Mouse (Mus musculus) megakaryocyte, embryonic 14.5 days (primary cell): ENCODE measurements at regions not wholly inside any gene's neighbourhood (a gene's known extent, or its start where the extent isn't known, plus 50 kb on each side); places are given as distances from the start of the nearest gene placed in this dataset.

Experiments used
- H3K27me3 ChIP-seq: replicated peaks from 2 replicates; pipeline ENCODE3; 2012; ENCODE audit warnings: inconsistent platforms
- H3K36me3 ChIP-seq: replicated peaks from 2 replicates; pipeline ENCODE3; 2012; ENCODE audit warnings: low read length, inconsistent platforms, mixed read lengths
- H3K4me1 ChIP-seq: 2 replicates; pipeline ENCODE4 v1.6.1; 2012; ENCODE audit warnings: inconsistent platforms
- H3K4me3 ChIP-seq: replicated peaks from 2 replicates; pipeline ENCODE3; 2012; ENCODE audit warnings: moderate library complexity, mild to moderate bottlenecking, inconsistent platforms
- H3K9me3 ChIP-seq: 2 replicates; pipeline ENCODE4 v1.6.1; 2012; ENCODE audit warnings: inconsistent platforms
- FLI1 ChIP-seq: IDR thresholded peaks from 2 replicates; pipeline ENCODE4 v1.6.1; 2012; ENCODE audit warnings: low read length, inconsistent platforms, mixed read lengths
- GATA1 ChIP-seq: IDR thresholded peaks from 3 replicates; pipeline ENCODE4 v1.6.1; 2012; ENCODE audit warnings: mixed read lengths, low read length, inconsistent platforms, borderline replicate concordance

DNA sequence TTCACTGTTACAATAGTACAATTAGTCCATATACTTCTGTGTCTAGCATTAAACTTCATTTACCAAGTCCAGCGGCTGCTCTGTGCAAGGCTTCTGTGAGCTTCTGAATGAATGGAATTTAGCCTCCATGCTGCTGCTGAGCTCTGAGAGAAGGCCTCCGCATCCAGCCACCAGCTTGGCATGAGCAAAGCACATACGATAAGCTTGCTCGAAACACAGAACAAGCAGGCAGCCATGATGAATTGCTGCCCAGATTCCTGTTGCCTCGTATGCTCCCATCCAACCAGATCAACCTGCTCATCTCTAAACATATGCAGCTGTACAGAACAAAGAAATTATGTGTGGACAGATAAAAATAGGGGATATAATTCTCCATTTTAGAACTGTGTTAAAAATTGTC, 140.4 kb upstream of the Tll1 start:
- TF ChIP-seq FLI1, result no peak
- no peak for TF ChIP-seq GATA1
- Histone ChIP-seq H3K36me3 (no peaks in the 10 kb centered on the region), H3K27me3 (no peaks in the 10 kb centered on the region), H3K4me1 (peaks cover 16% of the 10 kb centered on the region), H3K9me3 (no peaks in the 10 kb centered on the region), H3K4me3 (no peak overlapping the region)

DNA sequence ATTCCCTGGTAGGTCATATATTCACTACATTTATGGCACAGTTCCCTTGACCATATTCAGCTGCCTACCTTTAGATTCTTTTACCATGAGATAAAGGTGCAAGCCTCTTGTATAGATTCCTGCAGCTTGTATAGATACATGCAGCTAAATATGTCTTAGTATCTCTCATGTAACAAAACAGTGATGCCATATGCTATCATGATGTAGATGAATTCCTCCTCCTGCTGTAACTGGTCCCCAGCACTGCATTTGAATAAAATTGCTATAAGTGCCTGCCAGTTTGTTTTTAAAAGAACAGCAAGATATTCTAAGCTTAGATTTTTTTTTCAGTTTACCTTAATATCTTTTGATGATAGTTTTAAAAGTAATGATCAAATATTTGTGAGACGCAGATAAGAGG, 138.9 kb upstream of the Tll1 start:
- H3K27me3 ChIP-seq, result no peaks in the 10 kb centered on the region
- H3K9me3 ChIP-seq, result no peaks in the 10 kb centered on the region
- no peaks in the 10 kb centered on the region for H3K36me3 ChIP-seq
- no peak overlapping the region for H3K4me3 ChIP-seq
- H3K4me1 ChIP-seq, result peaks cover 16% of the 10 kb centered on the region
- TF ChIP-seq GATA1 (no peak), FLI1 (no peak)

DNA sequence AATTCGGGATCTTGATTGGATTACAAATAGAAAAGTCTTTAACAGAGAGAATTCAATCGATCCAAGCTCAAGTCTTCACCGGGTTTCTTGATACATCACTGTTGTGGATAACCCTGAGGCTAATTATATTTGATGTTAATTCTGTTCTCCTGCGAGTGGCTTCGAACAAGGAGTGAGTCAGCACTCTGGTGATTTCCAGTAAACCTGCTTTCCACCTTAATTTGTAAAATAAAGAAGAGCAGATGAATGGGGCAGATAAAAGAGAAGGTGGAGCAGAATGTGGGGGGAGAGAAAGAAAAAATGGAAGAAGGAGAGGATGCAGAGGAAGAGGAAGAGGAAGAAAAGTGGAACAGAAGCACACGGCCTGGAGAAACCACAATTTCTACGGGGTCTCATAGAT, 137.5 kb upstream of the Tll1 start:
- Histone ChIP-seq H3K9me3 (no peaks in the 10 kb centered on the region), H3K4me1 (peaks cover 9% of the 10 kb centered on the region), H3K4me3 (no peak overlapping the region), H3K36me3 (no peaks in the 10 kb centered on the region), H3K27me3 (no peaks in the 10 kb centered on the region)
- TF ChIP-seq FLI1, result no peak
- TF ChIP-seq GATA1, result no peak

DNA sequence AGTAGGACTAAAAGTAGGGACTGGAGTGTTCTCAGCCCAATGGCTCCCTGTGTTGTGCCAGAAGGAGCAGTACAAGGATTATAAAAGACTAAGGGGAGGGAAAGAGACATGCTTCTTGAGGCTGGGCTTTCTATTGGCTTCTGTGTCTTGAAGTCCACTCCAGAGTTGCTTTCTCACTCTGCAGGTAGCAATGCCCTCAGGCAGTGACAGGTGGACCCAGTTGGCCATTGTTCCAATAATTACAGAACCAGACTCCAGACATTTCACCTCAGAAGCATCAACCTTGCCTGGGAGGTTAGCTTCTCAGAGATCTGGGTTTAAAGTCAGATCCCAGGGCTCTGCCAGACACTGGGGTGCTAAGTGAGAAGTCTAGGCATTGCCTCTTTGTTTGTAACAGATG, 136.3 kb upstream of the Tll1 start:
- Histone ChIP-seq H3K4me3 (no peak overlapping the region), H3K4me1 (peaks cover 6% of the 10 kb centered on the region), H3K9me3 (no peaks in the 10 kb centered on the region), H3K27me3 (no peaks in the 10 kb centered on the region), H3K36me3 (no peaks in the 10 kb centered on the region)
- TF ChIP-seq GATA1, result no peak

DNA sequence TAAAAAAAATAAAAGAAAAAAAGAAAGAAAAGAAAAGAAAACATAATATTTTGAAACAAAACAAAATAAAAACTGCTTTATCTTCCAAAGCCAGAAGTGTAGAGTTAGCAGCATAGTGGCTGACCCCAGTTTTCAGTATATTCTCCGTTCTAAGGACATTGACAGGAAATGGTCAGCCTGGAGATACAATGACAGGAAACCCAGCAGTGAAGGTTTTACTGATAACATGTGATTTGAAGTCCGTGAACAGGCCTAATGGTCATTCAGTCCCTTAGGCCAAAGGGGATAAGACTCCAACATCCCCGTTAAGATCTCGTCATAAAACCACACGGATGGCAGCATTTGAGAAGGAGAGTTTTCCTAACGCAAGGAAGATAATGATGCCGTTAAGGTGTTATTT, 131.3 kb upstream of the Tll1 start:
- TF ChIP-seq GATA1, result no peak
- no peak for TF ChIP-seq FLI1
- Histone ChIP-seq H3K4me1 (peaks cover 27% of the 10 kb centered on the region), H3K4me3 (no peak overlapping the region), H3K9me3 (no peaks in the 10 kb centered on the region), H3K36me3 (no peaks in the 10 kb centered on the region), H3K27me3 (no peaks in the 10 kb centered on the region)

DNA sequence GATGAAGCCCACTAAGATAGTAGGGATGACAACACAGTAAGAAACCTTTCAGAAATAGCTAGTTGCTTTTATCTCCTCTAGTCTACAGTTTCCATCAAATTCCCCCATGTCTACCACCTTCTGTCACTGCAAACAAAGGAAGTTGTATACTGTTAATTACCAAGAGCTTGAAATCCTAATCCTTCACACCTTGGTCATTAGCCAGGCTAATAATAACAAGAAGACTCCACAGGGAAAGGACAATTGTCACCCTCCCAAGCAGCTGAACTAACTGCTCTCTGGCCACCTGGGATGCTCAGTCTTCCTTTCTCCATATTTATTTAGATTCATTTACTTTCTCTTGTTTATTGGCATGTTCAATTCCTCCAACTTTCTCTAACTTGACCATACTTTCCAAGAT, 130.5 kb upstream of the Tll1 start:
- no peaks in the 10 kb centered on the region for H3K36me3 ChIP-seq
- no peaks in the 10 kb centered on the region for H3K27me3 ChIP-seq
- peaks cover 23% of the 10 kb centered on the region for H3K4me1 ChIP-seq
- TF ChIP-seq FLI1 (no peak), GATA1 (no peak)
- H3K9me3 ChIP-seq, result no peaks in the 10 kb centered on the region
- no peak overlapping the region for H3K4me3 ChIP-seq

DNA sequence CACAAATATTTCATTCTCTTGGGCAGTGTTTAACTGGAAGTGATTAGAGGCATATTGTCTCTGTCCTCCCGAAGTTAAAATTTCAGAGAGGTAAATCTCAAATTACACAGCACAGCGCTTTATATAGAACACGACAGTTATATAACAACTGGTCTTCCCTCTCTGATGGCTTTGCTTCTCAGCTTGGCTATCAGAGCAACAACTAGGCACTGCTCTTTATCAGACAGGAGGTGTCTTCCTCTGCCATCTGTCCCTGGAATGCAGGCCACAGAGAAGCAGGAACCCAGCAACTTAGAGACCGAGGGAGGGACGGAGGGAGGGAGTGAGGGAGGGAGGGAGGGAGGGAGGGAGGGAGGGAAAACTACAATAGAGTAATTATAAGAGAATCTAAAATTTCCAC, 129.4 kb upstream of the Tll1 start:
- no peaks in the 10 kb centered on the region for H3K9me3 ChIP-seq
- H3K36me3 ChIP-seq, result no peaks in the 10 kb centered on the region
- H3K4me1 ChIP-seq, result peaks cover 23% of the 10 kb centered on the region
- no peak overlapping the region for H3K4me3 ChIP-seq
- TF ChIP-seq FLI1 (no peak), GATA1 (no peak)
- no peaks in the 10 kb centered on the region for H3K27me3 ChIP-seq

DNA sequence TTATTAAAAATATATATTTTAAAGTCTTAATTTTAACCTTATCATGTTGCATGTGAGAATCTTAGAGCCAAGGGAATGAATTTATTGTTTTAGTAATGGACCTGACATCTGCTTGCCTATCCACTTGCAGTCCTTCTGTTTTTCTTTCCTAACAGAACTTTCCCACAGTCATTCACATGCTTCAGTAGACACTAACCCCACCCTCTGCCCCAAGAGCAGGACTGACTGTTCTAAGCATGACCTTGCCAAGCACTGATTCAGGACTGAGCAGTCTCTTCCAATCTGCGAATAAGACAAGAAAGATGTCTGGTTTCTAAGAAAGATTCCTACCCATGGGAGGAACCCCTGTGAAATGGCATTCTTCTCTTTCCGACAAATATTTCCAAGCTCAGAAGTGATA, 117.9 kb upstream of the Tll1 start:
- H3K9me3 ChIP-seq, result no peaks in the 10 kb centered on the region
- TF ChIP-seq GATA1 (no peak), FLI1 (no peak)
- no peak overlapping the region for H3K4me3 ChIP-seq
- no peaks in the 10 kb centered on the region for H3K27me3 ChIP-seq
- no peaks in the 10 kb centered on the region for H3K36me3 ChIP-seq
- H3K4me1 ChIP-seq, result no peaks in the 10 kb centered on the region

DNA sequence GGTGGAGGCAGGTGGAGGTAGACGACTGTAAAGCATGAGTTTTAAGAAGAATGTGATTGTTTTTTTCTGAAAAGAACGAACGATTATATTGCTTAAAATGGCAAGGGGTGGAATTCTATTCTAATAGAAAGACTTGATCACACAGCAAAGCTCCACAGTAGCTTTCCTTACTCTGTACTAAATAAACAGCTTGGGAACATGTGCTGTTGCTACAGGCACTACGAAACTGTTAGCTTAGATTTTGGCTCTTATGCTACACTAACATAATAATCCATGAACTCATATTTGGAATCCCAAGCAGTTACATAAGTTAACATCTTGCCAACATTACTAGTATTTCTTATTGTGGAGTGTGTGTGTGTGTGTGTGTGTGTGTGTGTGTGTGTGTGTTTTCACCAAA, 114.3 kb upstream of the Tll1 start:
- no peaks in the 10 kb centered on the region for H3K4me1 ChIP-seq
- H3K9me3 ChIP-seq, result no peaks in the 10 kb centered on the region
- H3K4me3 ChIP-seq, result no peak overlapping the region
- no peaks in the 10 kb centered on the region for H3K36me3 ChIP-seq
- TF ChIP-seq GATA1, result no peak
- TF ChIP-seq FLI1, result no peak
- no peaks in the 10 kb centered on the region for H3K27me3 ChIP-seq

DNA sequence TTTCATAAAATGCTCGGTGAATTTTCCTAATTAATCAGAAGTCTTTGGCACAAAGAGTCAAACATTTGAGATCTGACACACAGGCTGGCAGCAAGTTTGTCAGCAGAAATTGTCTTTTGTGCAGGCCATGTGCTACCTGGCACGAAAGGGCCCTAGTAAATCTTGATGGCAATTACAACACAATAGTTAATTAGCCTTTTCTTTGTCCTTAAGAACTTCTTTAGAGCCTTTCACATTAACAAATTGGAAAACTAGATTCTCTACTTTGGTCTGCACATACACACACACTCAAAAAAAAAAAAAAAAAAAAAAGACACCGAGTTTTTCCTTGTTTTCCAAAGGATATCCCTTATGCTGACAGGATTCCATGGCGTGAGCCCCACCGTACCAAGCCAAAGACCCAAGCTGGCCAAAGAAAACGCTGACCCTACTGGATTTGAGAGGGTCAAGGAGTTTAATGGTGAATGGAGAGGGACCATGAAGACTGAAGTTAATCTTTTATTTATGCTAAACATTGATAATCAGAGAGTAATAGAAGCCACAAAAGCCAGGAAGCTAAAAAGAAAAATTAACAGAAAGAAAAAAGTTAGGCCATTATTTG, 113.2 kb upstream of the Tll1 start:
- Histone ChIP-seq H3K4me3 (no peak overlapping the region), H3K36me3 (no peaks in the 10 kb centered on the region), H3K27me3 (no peaks in the 10 kb centered on the region), H3K9me3 (no peaks in the 10 kb centered on the region), H3K4me1 (no peaks in the 10 kb centered on the region)
- no peak for TF ChIP-seq FLI1
- no peak for TF ChIP-seq GATA1
